Mouse (Mus musculus) hindlimb bud, embryonic 11.5 days (tissue): Measurements from ENCODE around the gene Spint2.
A peak's percentile ranks its signal among the peaks of the same experiment; 100 is the strongest.
"Not testable (repeated sequence)": the region's sequence is repeated elsewhere in the genome, so short reads cannot be mapped to it uniquely, and the experiment has no call there.

Experiments
- DNase-seq: peaks from one replicate; pipeline ENCODE4 v3.0.0-alpha.2; 2012; ENCODE audit warnings: low read depth, low spot score; ENCODE audit errors: extremely low spot score

Gene Spint2

DNA sequence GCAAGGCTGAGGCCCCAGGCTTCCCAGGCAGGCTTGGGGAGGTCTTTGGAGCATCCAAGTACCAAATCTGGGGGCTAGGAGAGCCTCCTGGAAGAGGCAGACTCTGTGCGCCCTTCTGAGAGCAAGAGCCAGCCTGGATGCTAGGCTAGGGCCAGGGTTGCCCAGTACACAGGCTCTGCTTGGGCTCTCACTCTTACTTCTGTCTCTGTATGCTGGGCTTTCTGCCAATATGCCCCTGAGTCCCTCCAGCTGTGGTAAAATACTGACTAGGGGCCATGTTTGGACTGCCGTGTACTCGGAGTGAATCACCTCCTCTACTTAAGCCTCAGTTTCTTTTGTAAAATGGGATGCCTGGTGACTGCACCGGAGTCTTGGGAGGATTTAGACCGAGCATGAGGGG lies 35.7 kb downstream of the Spint2 start:
- no peak for DNase-seq

DNA sequence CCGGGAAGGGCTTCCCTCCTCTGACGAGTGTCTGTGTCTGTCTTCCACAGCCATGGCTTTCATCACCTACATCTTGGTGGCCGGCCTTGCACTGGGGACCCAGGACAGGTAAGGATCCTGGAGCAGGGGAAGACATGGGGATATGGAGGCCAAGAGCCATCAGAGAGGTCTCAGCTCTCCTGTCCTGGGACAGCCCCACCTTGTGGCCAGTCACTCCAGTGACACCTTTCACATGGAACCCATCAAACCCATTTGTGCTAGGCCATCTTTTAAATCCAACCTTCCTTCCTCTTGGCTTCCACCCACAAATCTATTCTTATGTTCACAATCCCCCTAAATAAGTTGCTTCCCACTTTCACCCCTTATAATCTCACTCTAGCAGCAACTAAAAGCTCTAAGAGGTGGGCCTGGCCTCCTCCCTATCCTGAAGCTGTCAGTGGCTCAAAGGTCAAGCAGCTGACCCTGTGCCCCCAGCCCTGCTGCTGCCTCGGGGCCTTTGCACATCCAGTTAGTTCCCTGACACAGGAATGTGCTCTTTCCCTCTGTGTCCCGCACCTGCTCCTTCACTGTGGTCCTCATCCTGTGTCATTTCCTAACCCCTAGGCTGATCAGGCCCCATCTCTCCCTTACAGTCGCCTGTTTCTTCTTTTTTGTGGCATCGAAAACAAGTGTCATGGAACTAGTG lies 36.8 kb downstream of the Spint2 start:
- DNase-seq, result no peak

DNA sequence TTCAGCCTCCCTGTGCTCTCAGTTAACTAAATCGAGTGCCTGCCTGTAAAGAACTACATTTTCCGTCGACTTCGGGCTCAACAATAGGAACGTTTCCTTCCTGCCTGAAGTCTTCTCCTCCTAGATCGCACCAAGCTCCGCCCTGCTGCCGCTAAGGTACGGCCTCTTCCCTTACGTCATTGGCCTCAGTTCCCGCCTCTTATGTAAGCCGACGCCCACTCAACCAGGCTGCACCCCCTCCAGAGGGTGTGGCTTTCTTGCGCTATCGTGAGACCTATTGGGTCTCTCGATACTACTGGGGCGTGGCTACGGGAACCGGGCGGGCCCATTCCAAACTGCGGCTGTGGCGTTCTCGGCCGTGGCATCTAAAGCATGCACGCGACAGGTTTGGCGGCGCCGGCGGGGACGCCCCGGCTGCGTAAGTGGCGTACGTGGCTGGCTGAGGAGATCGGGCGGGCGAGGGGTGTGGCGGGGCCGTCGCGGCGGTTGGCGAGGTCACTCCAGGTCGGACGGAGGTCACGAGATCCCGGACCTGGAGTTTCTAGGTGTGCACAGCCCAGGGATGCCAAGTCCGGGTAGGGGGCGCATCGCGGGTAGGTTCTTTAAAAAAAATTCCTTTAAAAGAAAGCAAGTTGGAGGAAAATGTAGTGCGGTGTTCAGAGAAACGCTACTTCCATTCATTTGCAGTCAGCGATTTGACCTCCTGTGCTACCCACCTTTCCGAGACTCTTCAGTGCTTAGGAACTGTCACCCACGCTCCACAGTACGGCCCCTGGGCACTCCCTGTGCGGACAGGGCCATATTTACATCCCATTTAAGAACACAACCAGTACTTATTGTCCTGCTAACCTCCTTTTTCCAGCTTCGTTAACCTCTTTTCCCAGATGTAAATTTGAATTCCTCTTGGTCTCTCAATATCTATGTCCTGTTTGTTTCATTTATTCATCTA lies 43.4 kb downstream of the Spint2 start, which contains the start of gene Yif1b:
Yif1b (plus strand) TSS at position 311 of the 949 bp plus-strand sequence.
- DNase-seq, result peak; percentile 98

DNA sequence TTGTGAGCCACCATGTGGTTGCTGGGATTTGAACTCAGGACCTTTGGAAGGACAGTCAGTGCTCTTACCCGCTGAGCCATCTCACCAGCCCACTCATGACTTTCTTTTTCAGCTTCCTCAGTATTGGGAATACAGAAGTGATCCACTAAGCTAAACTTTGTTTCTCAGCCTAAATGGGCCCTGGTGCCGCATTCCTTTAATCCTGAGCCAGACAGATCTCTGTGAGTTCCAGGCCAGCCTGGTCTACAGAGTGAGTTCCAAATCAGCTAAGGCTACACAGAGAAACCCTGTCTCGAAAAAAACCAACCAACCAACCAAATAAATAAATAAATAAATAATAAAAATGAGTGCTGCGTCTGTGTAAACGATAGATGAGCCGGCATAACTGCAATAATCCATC lies 44.1 kb downstream of the Spint2 start:
- DNase-seq, result not testable (repeated sequence)

DNA sequence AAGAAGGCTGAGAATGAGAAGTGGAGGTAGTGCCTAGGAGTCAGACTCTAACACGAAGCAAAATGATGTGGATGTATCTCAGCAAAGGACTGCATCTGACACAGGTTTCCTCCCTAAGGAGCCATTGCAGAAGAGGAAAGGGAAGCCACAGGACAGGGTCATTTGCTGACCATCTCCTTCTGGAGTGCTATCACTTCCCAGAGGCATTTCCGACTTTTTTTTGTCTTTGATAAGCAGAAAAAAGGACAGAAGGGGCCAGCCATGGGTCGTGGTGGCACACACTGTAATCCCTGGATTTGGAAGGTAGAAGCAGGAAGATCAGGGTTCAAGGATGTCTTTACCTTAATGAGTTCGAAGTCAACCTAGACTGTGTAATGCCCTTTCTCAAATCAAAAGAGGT lies 45.1 kb downstream of the Spint2 start:
- DNase-seq, result no peak

DNA sequence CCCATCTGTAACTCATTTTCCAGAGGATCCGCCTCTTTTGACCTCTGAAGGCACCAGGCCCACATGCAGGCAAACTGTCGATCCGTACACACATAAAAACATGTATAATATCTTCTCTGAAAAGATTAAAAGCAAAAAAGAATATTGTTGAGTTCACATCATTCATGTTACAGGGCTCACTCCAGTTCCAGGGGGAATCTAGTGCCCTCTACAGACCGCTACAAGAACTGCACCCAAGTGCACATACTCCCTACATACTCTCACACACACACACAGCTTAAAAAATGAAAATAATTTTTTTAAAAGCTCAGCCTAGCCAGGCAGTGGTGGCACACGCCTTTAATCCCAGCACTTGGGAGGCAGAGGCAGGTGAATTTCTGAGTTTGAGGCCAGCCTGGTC lies 47.1 kb downstream of the Spint2 start:
- no peak for DNase-seq

DNA sequence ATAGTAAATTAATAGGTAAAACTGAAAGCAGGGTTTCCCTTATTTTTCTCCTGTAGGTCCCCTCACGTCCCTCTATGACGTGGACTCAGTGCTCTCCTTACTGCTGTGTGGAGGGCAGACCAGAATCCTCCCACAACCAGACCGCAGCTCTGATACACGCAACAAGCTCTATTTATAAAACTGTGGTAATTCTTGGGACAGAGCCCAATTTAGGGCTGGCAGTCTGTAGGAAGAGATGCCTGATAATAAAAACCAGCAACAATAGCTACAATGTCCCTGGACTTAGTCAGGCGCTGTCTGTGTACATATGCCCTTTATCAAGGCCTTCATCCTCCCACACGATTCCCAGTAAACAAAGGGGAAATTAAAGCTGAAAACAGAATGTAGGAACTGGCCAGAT lies 48.0 kb downstream of the Spint2 start:
- no peak for DNase-seq

DNA sequence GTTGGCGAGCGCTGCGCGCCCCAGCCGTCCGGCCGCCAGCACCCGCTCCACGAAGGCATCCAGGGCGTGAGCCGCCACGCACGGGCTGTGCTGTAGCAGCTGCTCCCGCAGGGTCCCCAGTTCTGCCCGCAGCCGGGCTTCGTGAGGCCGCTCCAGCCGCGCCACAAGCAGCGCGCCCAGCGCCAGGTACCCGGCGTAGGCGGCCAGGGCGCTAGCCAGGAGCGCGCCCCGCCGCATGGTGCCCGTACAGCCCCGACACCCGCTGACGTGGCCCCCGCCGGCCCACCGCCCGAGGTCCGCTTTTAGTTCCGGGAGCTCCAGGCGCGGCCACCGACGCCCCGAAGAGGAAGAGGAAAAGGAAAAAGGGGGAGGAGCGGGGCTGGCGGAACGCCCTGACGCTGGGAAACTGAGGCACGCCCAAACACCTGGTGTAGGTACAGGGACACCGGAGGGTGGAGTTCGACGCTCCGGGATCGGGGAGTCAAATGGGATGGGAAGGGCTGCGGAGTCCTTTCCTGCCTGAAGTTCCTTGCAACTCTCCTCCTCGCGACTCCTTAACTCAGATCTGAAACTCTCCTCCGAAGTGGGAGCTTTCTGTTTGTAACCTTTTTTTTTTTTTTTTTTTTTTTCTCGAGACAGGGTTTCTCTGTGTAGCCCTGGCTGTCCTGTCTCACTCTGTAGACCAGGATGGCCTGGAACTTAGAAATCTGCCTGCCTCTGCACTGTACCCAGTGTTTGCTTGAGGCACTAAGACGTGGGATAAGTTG lies 49.3 kb downstream of the Spint2 start, which contains the start of gene Kcnk6:
Kcnk6 (minus strand) TSS at position 269 of the 767 bp plus-strand sequence.
- no peak for DNase-seq

DNA sequence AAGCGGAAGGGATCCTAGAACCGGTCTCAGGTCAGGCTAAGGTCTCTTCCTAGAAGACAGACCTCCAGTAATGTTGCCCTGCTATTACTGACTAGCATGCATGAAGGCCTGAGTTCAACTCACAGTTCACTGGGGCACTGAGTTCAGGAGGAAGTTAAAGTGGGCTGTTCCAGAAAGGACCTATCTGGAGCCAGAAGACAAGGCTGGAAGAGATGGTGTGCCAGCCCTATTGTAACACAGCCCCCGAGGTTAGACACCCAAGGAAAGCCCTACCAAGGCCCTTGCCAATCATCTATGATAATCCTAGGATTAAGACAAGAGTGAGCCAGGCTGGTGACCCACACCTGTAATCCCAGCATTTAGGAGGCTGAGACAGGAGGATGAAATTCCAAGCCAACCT lies 50.2 kb downstream of the Spint2 start:
- no peak for DNase-seq

DNA sequence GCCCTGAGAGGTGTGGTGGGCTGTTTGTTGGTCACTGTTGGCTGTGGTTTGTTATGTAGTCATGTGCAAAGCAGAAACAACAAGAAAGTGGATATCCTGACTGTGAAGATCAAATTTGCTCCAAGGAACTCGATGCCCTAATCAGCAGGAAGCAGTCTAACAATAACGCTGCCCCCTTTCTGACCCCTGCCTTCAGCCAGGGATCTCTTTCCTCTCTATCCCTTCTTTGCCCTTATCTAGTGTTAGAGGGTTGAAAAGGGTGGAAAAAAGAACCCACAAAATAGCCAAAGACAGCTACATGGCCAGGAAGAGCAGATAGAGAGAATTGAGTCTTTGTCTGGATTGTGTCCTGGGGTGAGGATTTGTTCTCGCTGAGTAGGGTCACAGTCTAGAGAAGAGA lies 51.2 kb downstream of the Spint2 start:
- DNase-seq, result no peak

DNA sequence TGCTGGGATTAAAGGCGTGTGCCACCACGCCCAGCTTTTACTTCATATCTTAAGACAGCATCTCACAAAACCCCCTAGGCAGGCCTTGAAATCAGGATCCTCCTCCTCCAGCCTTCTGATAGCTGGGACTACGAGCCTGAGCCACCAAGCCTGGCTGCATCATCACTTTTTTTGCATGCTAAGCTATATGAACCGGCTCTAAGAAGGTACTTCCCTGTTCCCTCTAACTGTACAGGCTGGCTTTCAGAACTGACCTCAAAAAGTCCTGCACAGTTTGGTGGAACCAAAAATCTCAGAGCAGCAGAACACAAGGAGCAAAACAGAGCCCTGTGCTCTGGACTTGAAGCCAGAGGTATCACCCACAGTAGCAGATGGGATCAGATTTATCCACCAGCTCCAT lies 53.5 kb downstream of the Spint2 start:
- DNase-seq, result no peak

DNA sequence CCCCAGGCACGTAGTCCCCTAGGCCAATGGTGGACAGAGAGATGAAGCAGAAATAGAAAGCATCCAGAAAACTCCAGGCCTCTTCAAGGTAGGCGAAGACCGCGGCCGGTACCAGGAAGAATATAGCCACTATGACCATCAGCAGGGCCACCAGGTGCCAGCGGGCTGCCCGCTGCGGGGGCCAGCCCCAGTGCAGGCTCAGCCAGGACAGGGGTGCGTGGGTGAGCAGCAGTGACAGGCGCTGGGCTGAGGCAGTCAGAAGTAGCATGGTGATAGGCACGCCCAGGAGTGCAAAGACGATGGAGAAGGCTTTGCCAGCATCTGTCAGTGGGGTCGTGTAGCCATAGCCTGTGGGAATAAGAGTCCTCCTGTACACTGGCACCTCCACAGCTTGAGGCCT lies 56.2 kb downstream of the Spint2 start:
- DNase-seq, result no peak

DNA sequence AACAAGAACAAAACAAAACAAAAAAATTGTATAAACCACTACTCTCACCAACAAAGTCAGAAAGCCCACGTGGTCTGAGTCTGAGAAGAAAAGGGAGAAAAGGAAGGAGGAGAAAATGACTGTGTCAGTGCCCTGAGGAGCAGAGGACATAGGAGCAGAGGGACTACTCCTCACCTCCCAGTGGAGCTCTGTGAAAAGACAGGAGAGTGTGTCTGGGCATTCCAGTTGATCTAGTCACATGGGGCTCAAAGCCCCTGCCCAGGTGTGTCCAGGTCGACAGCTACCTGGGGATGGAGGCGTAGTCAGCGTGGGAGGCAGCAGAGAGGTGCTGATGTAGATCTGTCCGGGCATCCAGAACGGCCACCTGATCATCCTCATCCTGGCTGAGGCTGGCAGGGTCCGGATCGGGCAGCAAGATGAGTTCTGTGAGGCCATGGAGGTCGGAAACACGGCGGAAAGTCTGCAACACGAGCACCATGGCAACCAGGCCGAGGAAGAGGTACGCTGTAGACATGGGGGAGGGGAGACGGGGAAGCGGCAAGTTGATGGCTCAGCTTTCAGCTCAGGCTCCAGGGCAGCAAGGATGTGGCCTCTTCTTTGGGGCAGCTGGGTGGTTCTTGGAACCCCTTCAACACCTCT lies 56.8 kb downstream of the Spint2 start:
- DNase-seq, result no peak

DNA sequence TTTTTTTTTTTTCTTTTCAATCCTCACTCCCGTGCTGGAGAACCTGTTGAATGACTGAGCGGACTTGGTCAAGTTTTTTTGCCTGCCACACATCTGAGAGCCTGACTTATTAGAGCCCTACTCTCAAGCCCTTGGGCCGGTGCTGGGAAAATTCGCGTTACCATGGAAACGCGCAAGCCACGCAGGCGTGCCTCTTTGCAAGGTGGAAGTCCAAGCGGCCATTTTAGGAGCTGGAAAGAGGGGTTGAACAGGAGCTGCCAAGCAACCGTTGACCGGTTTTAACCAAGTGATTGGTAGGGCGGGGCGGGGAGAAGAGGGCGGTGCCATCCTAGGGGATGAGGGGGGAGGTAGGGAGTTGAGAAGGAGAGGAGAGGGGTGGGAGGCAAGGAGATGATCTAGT lies 66.9 kb downstream of the Spint2 start:
- no peak for DNase-seq

DNA sequence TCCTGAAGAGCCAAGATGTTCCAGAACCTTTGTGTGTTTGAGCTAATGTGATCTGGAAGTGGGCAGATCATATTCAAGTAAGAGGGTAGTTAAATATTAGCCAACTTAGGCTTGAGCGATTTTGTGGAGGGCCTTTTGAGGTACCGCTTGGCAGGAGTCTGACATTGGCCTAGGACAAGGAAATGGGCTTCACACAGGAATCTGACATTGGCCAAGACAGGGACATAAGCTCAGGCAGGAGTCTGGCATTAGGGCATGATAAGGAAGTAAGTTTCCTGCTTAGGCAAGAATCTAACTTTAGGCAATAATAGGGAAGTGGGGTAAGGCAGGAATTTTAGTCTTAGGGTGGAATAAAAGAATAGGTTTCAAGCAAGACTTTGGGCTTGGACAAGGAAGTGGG lies 67.5 kb downstream of the Spint2 start:
- no peak for DNase-seq

DNA sequence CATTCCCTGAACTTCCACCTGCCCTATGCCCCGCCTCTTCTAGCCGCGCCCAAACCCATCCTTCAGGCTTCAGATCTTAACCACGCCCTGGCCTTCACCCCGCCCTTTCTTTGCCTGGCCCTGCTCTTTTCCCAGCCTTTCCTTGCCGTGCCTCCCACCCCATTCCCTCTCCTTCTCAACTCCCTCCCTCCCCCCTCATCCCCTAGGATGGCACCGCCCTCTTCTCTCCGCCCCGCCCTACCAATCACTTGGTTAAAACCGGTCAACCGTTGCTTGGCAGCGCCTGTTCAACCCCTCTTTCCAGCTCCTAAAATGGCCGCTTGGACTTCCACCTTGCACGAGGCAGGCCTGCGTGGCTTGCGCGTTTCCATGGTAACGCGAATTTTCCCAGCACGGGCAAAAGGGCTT lies 68.0 kb downstream of the Spint2 start, which contains the start of gene Catsperg1:
Catsperg1 (minus strand) TSS at position 361 of the 408 bp plus-strand sequence.
- DNase-seq, result no peak

DNA sequence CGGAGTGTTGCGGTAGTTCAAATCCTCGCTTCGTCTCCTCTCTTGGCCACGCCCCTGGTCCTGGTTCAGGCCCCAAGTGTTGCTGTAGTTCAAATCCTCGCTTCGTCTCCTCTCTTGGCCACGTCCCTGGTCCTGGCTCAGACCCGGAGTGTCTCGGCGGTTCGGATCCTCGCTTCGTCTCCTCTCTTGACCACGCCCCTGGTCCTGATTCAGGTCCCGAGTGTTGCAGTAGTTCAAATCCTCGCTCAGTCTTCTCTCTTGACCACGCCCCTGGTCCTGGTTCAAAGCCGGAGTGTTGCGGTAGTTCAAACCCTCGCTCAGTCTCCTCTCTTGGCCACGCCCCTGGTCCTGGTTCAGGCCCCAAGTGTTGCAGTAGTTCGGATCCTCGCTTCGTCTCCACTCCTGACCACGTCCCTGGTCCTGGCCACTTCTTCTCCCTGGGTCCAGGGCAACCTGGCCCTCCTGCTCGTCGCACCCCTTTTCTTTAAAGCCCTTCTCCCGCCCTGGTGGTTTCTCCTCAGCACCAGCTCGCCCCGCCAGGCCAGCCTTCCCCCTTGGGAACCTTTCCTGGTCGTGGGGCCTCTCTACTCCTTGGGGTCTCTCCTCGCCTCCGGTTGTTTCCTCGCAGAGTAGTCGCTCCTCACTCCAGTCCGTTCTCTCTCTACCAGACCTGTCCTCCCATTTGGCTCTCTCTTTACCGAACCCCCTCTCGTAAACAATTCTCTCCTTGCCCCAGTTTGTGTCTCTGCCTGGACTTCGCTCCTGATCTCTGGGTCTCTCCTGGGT lies 68.7 kb downstream of the Spint2 start:
- not testable (repeated sequence) for DNase-seq

DNA sequence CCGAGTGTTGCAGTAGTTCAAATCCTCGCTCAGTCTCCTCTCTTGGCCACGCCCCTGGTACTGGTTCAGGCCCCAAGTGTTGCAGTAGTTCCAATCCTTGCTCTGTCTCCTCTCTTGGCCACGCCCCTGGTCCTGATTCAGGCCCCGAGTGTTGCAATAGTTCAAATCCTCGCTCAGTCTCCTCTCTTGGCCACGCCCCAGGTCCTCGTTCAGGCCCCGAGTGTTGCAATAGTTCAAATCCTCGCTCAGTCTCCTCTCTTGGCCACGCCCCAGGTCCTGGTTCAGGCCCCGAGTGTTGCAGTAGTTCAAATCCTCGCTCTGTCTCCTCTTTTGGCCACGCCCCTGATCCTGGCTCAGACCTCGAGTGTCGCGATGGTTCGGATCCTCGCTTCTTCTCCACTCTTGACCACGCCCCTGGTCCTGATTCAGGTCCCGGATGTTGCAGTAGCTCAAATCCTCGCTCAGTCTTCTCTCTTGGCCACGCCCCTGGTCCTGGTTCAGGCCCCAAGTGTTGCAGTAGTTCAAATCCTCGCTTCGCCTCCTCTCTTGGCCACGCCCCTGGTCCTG lies 69.4 kb downstream of the Spint2 start:
- DNase-seq, result no peak

DNA sequence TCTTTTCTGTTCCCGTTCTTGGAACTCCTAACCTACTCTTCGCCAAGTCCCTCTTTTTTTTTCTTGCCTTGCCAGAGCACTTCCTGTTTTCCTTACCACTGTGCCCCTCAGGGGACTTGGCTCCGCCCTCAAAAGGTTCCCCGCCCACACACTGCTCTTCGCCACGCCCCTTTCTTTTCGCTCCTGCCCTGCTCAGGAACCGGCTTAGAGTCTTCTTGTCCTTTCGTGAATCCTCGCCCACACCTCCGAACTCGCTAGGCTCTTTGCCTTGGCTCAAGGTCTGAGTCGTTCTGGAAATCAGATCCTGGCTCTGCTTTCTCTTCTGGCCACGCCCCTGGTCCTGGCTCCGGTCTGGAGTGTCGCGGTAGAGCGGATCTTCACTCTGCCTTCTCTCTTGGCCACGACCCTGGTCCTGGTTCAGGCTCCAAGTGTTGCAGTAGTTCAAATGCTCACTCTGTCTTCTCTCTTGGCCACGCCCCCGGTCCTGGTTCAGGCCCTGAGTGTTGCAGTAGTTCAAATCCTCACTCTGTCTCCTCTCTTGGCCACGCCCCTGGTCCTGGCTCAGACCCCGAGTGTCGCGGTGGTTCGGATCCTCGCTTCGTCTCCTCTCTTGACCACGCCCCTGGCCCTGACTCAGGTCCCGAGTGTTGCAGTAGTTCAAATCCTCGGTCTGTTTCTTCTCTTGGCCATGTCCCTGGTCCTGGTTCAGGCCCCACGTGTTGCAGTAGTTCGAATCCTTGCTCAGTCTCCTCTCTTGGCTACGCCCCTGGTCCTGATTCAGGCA lies 70.1 kb downstream of the Spint2 start:
- no peak for DNase-seq
